Mouse (Mus musculus) MEL (cell line): ENCODE results near the gene Il1f5.

Source experiments
- CTCF ChIP-seq, 3 experiments: IDR thresholded peaks in 2 of 3; conservative IDR thresholded peaks in 1 of 3; 2 replicates each; pipeline ENCODE4 v1.5.1; 2011 to 2012; ENCODE audit warnings: low read length in 3 of 3, low read depth in 2 of 3, mild to moderate bottlenecking in 2 of 3, improper control_type of control experiment in 1 of 3, inconsistent platforms in 1 of 3, mixed read lengths in 1 of 3, moderate library complexity in 1 of 3; ENCODE audit not compliant: control insufficient read depth in 1 of 3, insufficient read depth in 1 of 3, poor library complexity in 1 of 3, severe bottlenecking in 1 of 3
- EP300 ChIP-seq, 2 experiments: IDR thresholded peaks; 2 replicates each; pipeline ENCODE4 v1.6.1; 2011; ENCODE audit warnings: improper control_type of control experiment in 2 of 2, low read length in 2 of 2, low read depth in 1 of 2, mild to moderate bottlenecking in 1 of 2
- JUND ChIP-seq: IDR thresholded peaks from 2 replicates; pipeline ENCODE4 v1.6.1; 2011; ENCODE audit warnings: low read depth, mild to moderate bottlenecking, improper control_type of control experiment, low read length
- MAX ChIP-seq: IDR thresholded peaks from 2 replicates; pipeline ENCODE4 v1.6.1; 2011; ENCODE audit warnings: low read length, improper control_type of control experiment
- POLR2A ChIP-seq, 2 experiments: IDR thresholded peaks; 2 replicates each; pipeline ENCODE4 v1.6.1; 2011 to 2012; ENCODE audit warnings: low read length in 2 of 2, mild to moderate bottlenecking in 2 of 2, control low read depth in 1 of 2, improper control_type of control experiment in 1 of 2, low read depth in 1 of 2, moderate library complexity in 1 of 2; ENCODE audit not compliant: control insufficient read depth in 1 of 2, insufficient read depth in 1 of 2, poor library complexity in 1 of 2
- RAD21 ChIP-seq: IDR thresholded peaks from 2 replicates; pipeline ENCODE4 v1.6.1; 2011; ENCODE audit warnings: mild to moderate bottlenecking, low read depth, low read length, improper control_type of control experiment
- RCOR1 ChIP-seq: IDR thresholded peaks from 2 replicates; pipeline ENCODE4 v1.6.1; 2012; ENCODE audit warnings: low read depth, mild to moderate bottlenecking, inconsistent platforms, low read length, improper control_type of control experiment
- SIN3A ChIP-seq: IDR thresholded peaks from 2 replicates; pipeline ENCODE4 v1.6.1; 2012; ENCODE audit warnings: low read length, improper control_type of control experiment, inconsistent platforms
- TBP ChIP-seq: IDR thresholded peaks from 2 replicates; pipeline ENCODE4 v1.8.0; 2011; ENCODE audit warnings: low read depth, low read length, improper control_type of control experiment
- TCF12 ChIP-seq: IDR thresholded peaks from 2 replicates; pipeline ENCODE4 v1.6.1; 2014; ENCODE audit warnings: low read depth, mild to moderate bottlenecking, inconsistent platforms, low read length, improper control_type of control experiment, moderate library complexity
- USF1 ChIP-seq: IDR thresholded peaks from 2 replicates; pipeline ENCODE4 v1.6.1; 2014; ENCODE audit warnings: low read depth, mild to moderate bottlenecking, inconsistent platforms, low read length, improper control_type of control experiment, moderate library complexity
- USF2 ChIP-seq, 2 experiments: IDR thresholded peaks; 2 replicates each; pipeline ENCODE4 v1.6.1; 2011 to 2012; ENCODE audit warnings: improper control_type of control experiment in 2 of 2, low read length in 2 of 2, borderline replicate concordance in 1 of 2, inconsistent platforms in 1 of 2, low read depth in 1 of 2, mild to moderate bottlenecking in 1 of 2; ENCODE audit not compliant: insufficient read depth in 1 of 2
- ZC3H11A ChIP-seq: IDR thresholded peaks from 2 replicates; pipeline ENCODE4 v1.6.1; 2012; ENCODE audit warnings: low read depth, mild to moderate bottlenecking, inconsistent platforms, low read length, improper control_type of control experiment

- no peak for TF ChIP-seq MAX
- TF ChIP-seq TCF12, result no peak
- TF ChIP-seq RAD21, result no peak
- TF ChIP-seq ZC3H11A, result no peak
- no peak for TF ChIP-seq POLR2A (IDR thresholded peaks at IDR 0.05; ENCODE audit: control insufficient read depth in 1 of 2, insufficient read depth in 1 of 2, low read depth in 1 of 2, low read length in 2 of 2, poor library complexity in 1 of 2)
- TF ChIP-seq JUND, result no peak
- no peak for TF ChIP-seq CTCF (IDR thresholded peaks at IDR 0.05 in 2 of 3, conservative IDR thresholded peaks at IDR 0.05 in 1 of 3; ENCODE audit: control insufficient read depth in 1 of 3, insufficient read depth in 1 of 3, low read depth in 2 of 3, low read length in 3 of 3, poor library complexity in 1 of 3, severe bottlenecking in 1 of 3)
- TF ChIP-seq EP300 (IDR thresholded peaks at IDR 0.05; ENCODE audit: low read depth in 1 of 2, low read length in 2 of 2), result no peak
- TF ChIP-seq RCOR1, result no peak
- TF ChIP-seq USF2 (IDR thresholded peaks at IDR 0.05; ENCODE audit: borderline replicate concordance in 1 of 2, insufficient read depth in 1 of 2, low read depth in 1 of 2, low read length in 2 of 2), result no peak
- TF ChIP-seq USF1, result no peak
- TF ChIP-seq TBP, result no peak
- no peak for TF ChIP-seq SIN3A
Measured at GRCm38 (mm10) chr2:24316919-24317318, 40.2 kb downstream of the Il1f5 start.
